Mouse (Mus musculus) gastrocnemius, postnatal 14 days (tissue): Measurements from ENCODE around the gene Cc2d2b. TPM values are rescaled to one million over a fixed set of nuclear protein-coding genes. Genes with fewer than 3 reads are reported as not detected.

ENCODE experiments used
- DNase-seq: peaks from one replicate; pipeline ENCODE4 v3.0.0; 2021; ENCODE audit warnings: mixed read lengths
- intact Hi-C: fragments of 180-260 bp; cut with DNase I; formaldehyde crosslinking; loops from one replicate; pipeline ENCODE4 v1.15.1; 2025; ENCODE audit warnings: low total_unique reads
- total RNA-seq, 2 experiments: library from RNA; stranded (reverse); gene quantifications; 2 replicates each; pipeline ENCODE4 v1.2.3; 2021

The Cc2d2b gene
- total RNA-seq, 2 experiments from 2014 or later, result not detected

- DNase-seq, result no peak
- intact Hi-C loops, result no loop called here
Measured at GRCm38 (mm10) chr19:40738683-40739324, 9.7 kb upstream of the Cc2d2b start.

GRCm38 (mm10) chr19:40746603-40747002 lies 1.9 kb upstream of the Cc2d2b start:
- intact Hi-C loops, result no loop called here
- DNase-seq, result no peak

GRCm38 (mm10) chr19:40754311-40754710 lies 5.8 kb downstream of the Cc2d2b start:
- intact Hi-C loops, result no loop called here
- DNase-seq, result no peak

- no peak for DNase-seq
- intact Hi-C loops, result loop anchor here (10.0 kb wide), 1 partner anchor 255 kb away; no protein-coding TSS in a partner anchor
Measured at GRCm38 (mm10) chr19:40760071-40760470, 11.5 kb downstream of the Cc2d2b start.

- peak; percentile 19 for DNase-seq
- intact Hi-C loops, result loop anchor here (10.0 kb wide), 1 partner anchor 253 kb away; no protein-coding TSS in a partner anchor
Measured at GRCm38 (mm10) chr19:40762023-40762759, 13.6 kb downstream of the Cc2d2b start.

- DNase-seq, result no peak
- intact Hi-C loops, result loop anchor here (10.0 kb wide), 1 partner anchor 248 kb away; no protein-coding TSS in a partner anchor
Measured at GRCm38 (mm10) chr19:40767189-40767588, 18.6 kb downstream of the Cc2d2b start.

- no peak for DNase-seq
- intact Hi-C loops, result loop anchor here (10.0 kb wide), 1 partner anchor 245 kb away; no protein-coding TSS in a partner anchor
Measured at GRCm38 (mm10) chr19:40769341-40769770, 20.8 kb downstream of the Cc2d2b start.

- intact Hi-C loops, result no loop called here
- no peak for DNase-seq
Measured at GRCm38 (mm10) chr19:40788004-40788714, 39.6 kb downstream of the Cc2d2b start.

- DNase-seq, result no peak
- intact Hi-C loops, result no loop called here
Measured at GRCm38 (mm10) chr19:40788715-40789084, 40.1 kb downstream of the Cc2d2b start.

GRCm38 (mm10) chr19:40805176-40805737 lies 56.7 kb downstream of the Cc2d2b start:
- no peak for DNase-seq
- intact Hi-C loops, result no loop called here

- intact Hi-C loops, result no loop called here
- DNase-seq, result no peak
Measured at GRCm38 (mm10) chr19:40809858-40810257, 61.3 kb downstream of the Cc2d2b start.

GRCm38 (mm10) chr19:40811840-40812239 lies 63.3 kb downstream of the Cc2d2b start:
- DNase-seq, result no peak
- intact Hi-C loops, result no loop called here

- intact Hi-C loops, result no loop called here
- no peak for DNase-seq
Measured at GRCm38 (mm10) chr19:40812778-40813177, 64.2 kb downstream of the Cc2d2b start.

GRCm38 (mm10) chr19:40813385-40813784 lies 64.8 kb downstream of the Cc2d2b start:
- no peak for DNase-seq
- intact Hi-C loops, result no loop called here

- DNase-seq, result no peak
- intact Hi-C loops, result no loop called here
Measured at GRCm38 (mm10) chr19:40815645-40816183, 67.2 kb downstream of the Cc2d2b start.

- no peak for DNase-seq
- intact Hi-C loops, result no loop called here
Measured at GRCm38 (mm10) chr19:40817901-40818532, 69.5 kb downstream of the Cc2d2b start.

GRCm38 (mm10) chr19:40818764-40819163 lies 70.2 kb downstream of the Cc2d2b start:
- intact Hi-C loops, result no loop called here
- DNase-seq, result no peak

- intact Hi-C loops, result no loop called here
- DNase-seq, result no peak
Measured at GRCm38 (mm10) chr19:40821306-40821825, 72.8 kb downstream of the Cc2d2b start.

- no peak for DNase-seq
- intact Hi-C loops, result no loop called here
Measured at GRCm38 (mm10) chr19:40825636-40826035, 77.1 kb downstream of the Cc2d2b start.
